Mouse (Mus musculus) lung, postnatal 36 days (tissue): ENCODE results near the gene Tctn3.
"Not testable (repeated sequence)": the region's sequence is repeated elsewhere in the genome, so short reads cannot be mapped to it uniquely, and the experiment has no call there.

Experiments
- DNase-seq: peaks from one replicate; pipeline ENCODE4 v3.0.0; 2022; ENCODE audit warnings: mixed read lengths

The Tctn3 gene

DNA sequence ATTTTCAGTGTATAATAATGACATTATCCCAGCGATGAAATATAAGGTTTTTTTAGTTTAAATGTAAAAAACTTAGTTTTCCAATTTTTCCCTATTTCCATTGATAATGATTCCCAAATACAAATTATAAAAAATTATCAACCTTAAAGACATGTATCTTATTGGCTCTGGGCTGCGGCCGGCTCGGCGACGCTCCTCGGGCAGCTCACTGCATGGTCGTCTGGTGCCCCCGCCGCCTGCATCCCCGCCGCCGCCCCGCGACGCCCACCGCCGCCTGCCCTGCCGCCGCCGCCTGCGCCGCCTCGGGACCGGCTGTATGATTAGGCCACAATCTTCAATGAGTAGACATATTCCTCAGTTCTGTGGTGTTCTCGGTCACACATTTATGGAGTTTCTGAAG lies 9.6 kb upstream of the Tctn3 start:
- DNase-seq = not testable (repeated sequence)

DNA sequence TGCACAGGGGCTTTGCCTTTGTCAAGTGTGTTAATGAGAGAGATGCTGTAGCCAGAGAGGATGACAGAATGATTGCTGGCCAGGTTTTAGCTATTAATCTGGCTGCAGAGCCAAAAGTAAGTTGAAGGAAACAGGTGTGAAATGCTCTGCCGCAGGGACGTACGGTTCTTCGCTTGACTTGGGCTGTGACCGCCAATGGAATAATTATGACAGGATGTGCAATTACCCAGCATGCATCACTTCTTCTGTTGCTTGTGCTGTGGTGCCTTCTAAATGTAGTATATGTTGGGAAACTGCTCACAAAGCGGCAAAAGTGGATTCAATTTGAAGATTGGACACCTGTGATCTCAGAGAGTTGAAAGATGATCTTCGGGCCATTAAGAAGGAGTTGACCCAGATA lies 4.0 kb upstream of the Tctn3 start:
- DNase-seq = no peak

DNA sequence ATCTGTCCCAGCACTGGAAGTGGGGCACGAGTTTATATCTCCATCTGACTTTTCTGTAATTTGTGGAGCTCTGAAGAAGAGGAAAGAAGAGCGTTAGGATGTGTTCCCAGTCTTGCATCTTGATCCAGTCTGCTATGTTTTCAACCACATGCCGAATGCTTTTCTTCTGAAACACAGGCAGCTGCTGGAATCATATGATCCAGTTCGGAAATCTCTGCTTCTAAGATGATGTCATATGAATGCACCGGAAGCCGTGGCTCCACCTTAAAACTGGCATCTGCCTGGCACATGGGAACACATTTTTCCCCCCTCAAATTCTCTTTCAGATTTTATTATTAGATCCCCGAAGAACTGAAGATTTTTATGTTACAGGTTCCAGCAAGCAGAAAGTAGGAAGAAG lies 2.8 kb upstream of the Tctn3 start:
- no peak for DNase-seq

DNA sequence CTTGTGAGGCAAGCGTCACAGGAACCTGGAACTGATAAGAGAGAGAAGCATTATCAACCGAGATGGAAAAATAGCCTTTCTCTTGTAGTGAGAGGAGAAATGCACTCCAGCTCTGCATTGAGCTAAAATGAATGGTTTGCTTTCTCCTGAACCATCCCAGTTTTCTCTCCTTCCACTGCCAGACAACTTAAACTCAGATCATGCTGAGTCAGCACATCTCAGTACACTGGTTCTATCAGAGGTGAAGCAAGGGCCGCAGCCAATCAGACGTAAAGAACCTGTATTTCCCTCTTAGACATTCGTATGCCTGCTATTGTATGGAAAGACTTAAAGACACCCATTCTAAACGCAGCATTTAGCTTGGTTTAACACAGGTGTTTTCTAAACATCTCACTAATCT lies 4.4 kb downstream of the Tctn3 start:
- no peak for DNase-seq

DNA sequence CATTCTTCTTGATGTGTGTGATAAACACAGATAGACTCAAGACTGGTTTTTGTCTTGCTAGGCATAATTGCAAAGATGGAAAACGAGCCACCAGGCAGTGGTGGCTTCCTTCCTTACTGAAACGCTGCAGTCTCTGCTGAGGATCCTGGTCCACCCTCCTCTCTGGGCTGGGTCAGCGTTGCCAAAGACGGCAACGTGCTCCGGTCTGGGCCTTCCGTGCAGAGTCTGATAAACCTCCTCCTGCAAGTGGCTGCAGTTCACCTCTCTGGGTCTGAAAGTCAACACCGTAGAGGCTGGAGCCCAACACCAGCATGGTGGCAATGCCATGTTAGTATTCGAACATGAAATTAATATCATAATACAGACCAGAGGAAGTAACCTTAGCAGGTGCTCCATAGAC lies 6.8 kb downstream of the Tctn3 start:
- no peak for DNase-seq

DNA sequence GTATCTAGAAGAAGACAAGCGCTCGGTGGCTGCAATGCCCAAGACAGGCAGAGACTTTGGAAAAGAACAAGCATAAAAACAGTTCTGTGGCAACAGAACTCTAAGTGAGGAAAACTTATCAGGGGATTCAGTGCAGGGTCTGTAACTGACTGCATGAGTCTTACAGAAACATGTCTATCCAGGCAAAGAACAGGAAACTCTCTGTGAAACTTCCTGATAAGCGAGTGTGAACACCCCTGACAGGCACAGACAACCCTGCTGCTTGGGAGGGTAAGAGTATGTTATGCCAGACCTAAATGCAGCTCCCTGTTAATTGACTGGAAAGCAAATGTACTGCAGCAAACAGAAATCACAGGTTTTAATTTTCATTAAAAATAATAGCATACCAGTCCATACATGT lies 10.2 kb downstream of the Tctn3 start:
- DNase-seq = no peak

DNA sequence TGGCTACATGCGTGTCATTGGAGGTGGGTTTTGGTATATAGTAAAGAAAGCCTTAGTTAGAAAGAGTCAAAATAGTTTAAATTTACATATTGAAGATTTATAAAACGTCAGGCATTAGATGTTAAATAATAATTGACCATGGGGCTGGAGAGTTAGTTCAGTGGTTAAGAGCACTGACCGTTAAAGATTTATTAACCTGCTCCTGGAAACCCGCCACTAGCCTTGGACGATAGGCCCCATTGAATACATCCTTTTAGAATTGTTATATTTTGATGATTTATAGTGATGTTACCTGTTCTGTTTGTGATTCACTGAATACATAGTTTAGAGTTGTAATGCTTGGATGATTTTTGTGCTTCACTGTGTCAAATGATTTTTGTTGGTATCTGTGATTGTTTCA lies 11.2 kb downstream of the Tctn3 start:
- not testable (repeated sequence) for DNase-seq

DNA sequence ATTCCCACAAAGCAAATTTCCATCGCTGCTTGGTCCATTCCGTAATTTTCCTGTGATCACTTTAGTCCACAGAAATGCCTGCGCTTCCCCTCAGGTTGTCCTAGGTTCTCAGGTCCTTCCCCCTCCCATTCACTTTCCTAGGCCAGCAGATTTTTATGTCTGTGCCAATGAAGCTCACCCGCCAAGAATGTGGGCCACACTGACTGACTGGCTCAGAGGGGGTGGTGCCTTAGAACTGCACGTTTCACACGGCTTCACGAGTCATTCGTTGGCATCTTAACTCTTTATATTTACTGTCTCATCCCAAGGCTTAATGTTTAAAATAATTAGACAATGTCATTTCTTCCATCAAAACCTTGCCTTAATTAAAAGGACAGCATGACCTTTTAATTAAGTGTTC lies 16.2 kb downstream of the Tctn3 start:
- DNase-seq = no peak

DNA sequence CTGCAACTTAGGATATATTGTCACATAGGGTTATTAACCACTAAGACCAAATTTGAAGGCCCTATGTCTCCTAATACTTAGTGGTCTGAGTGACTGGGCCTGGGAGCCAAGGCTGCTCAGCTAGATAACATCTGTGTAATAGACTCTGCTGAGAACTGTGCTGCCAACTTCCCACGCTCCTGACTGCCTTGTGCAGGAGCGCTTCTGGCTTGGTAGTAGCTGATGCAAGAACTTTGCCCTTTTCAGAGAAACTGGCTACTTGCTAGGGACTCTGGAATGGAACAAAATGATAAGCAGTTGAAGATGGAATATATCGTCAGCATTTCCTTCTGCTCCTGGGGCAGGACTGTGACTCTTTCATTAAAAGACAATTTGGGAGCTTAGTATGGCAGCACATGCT lies 16.8 kb downstream of the Tctn3 start:
- DNase-seq = no peak

DNA sequence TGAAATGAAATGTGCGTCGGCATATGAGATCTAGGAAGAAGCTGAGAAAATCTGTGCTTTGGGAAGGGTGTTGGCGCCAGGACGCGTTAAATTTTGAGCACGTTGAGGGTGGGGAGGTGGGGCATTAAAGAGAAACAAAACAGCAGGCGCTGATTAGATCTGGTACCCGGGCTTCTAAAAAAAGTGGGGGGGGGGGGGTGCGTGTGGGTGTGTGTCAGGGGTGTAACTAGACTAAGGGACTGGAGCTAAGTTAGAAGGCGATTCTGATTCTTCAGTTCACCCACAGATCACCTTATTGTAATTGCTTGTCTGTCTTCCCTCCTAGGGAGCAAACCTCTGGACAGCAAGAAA lies 22.5 kb downstream of the Tctn3 start:
- peak; percentile 4 for DNase-seq

DNA sequence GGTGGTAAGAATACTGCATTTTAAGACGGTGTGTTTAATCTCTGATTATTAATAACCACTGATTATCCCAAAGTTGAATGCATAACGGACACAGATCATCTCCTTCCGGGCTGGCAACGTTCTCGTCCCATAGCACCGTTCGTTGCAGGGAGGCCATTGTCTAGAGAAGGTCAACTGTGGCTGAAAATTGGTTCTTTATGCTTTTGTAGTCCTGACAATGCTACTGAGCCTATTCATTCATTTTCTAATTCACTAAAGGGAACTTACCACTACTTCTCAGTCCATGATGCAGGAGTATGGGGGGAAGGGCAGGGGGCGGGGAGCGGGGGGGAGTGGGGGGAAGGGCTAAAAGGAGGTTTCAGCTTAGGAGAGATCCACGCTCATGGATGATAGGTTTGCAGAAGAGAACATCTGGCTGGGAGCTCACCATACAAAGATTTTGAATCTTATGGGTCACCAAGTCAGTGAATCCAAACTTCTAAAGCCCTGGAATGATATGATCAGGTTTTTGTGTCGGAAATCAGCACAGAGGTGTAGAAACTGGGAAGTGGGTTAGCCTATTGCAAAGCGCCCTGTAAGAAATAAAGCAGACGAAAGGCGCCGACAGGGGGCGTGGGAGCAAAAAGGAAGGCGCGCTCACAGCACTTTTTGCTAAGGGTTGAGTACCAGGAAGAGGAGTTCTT lies 23.0 kb downstream of the Tctn3 start:
- DNase-seq = peak; percentile 97

DNA sequence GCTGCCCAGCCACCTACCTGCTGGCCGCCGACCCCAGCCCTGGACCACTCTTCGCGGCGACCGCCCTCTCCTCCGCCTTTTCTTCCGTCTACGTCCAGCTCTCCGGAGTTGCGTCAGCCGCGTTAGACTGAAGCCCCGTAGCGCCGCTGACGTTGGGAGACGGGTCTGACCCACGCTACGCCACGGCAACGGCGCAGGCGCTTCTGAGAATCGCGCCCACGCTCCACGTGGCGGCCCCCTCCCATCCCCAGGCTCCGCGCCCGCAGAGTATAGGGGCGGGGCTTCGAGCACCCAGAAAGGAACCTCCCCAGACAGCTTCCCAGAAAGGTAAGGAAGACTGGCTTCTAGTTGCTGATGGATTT lies 23.8 kb downstream of the Tctn3 start, which contains the start of gene Aldh18a1:
TSS of gene Aldh18a1 (minus strand) at position 171 of the 362 bp plus-strand sequence.
- peak; percentile 95 for DNase-seq

DNA sequence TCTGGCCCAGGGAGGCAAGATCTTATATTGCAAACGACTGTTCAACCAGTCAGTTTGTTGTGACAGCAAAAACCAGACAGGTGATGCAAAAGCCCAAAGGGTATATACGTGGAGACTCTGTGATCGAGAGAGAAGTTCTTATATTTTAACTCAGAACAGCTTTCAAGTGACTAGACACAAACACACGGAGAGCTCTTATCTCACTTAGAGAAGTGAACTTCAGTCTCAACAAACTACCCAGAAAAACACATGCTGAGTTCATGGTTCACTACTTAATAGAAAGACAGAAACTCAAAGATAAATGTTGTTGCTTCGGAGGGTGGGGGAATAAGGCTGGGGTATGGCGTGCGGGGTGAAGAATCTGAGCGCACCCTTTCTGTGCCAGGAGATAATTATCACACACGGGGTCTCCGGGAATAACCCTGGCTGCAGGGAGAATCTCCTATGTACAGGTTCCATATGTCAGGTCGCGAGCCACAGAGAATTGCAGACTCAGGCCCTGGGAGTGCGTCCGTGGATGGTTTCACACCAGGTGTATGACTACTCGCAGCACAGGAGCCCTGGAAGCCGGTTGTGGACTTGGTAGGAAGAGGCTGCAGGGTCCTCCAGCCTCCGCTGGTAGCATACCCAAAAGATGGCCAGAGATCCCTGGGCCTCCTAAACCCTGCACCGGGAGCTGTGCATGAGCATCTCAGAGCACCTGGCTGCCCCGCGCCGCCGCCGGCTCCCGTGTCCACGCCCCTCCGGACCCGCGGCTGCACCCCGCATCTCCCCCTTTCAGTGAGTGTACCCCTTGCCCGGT lies 24.3 kb downstream of the Tctn3 start:
- no peak for DNase-seq

DNA sequence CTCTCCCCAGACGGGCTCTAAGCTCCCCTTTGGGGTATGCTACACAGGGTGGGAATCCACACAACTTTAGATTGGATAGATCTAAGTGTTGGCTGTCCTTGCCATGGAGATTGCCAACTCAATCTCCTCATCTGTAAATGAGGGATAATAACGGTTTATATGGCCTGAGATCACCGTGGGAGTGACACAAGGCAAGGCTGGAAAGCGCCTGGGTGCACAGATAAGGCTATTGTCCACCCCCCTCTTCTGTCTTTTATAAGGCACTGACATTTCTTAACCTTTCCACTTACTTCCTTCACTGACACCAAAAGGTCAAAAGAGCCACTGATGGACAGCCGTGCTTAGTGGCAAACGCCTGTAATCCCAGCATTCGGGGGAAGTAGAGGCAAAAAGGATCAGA lies 25.1 kb downstream of the Tctn3 start:
- no peak for DNase-seq

DNA sequence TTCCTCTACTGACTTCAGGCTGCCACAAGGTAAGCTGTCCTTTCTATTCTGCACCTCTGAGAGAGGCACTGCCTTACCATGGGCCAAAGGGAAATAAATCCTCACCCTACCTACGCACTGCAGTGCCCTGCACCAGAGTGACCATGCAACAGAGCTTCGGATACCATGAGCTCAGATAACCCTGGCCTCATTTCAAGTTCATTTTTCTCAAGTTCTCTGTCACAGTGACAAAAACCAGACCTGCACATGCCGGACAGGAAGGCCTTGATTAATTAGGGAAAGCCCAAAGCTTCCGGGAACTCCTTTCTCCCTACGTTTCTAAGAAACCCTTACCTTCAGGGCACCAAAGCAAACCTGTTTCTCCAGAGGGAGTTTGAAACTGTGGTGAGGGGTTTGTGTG lies 30.4 kb downstream of the Tctn3 start:
- no peak for DNase-seq

DNA sequence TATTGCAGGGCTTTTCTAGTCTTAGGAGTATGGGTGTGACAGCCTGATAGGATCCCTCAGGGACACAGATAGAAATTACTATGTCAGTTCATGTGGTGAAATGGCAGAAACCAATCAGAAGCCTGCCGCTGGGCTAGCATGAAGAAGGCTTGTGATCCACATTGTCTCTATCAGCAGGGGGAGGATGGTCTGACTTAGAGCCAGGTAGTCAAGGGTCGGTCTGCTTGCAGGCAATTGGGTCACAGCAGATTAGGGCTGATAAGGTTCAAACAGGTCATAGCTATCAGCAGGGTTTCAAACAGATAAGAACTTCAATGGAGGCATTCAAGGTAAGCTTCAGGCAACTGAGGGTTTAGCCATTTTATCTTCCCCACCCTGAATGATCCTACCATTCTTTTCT lies 31.1 kb downstream of the Tctn3 start:
- DNase-seq = no peak

DNA sequence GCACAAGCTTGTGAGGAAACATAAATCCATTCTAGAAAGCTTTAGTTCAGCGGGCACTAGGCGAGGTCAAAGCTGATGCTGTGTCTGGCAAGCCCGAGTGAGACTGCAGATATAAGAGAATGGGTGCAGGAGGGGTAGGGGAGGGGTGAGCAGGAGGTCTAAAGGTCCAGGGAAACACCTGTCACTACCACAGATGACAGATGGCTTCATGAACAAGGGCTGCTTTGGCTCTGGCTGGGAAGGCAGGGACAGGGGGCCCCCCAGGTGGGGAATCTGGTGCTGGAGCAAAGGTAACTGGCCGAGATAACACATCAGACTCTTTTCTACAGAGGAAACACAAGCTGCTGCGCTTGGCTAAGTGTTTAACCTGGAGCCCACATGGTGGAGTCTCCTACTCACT lies 36.6 kb downstream of the Tctn3 start:
- no peak for DNase-seq

DNA sequence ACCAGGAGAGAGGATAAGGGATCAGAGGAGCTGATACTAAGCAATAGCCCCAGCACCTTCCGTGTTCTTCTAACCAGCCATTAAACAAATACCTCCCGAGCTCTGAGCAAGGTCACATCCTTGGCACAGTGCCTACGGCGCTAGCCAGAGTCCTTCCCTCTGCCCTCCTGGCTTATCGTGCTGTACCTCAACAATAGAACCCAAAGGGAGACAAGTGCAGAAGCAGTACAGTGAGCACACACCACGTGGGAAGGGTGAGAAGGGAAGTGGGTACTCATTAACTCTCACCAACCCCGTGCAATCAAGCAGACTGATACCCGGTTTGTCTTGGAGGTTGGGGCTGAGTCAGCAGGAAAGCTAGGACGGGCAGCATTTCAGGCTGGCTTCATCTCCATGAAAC lies 41.3 kb downstream of the Tctn3 start:
- no peak for DNase-seq

DNA sequence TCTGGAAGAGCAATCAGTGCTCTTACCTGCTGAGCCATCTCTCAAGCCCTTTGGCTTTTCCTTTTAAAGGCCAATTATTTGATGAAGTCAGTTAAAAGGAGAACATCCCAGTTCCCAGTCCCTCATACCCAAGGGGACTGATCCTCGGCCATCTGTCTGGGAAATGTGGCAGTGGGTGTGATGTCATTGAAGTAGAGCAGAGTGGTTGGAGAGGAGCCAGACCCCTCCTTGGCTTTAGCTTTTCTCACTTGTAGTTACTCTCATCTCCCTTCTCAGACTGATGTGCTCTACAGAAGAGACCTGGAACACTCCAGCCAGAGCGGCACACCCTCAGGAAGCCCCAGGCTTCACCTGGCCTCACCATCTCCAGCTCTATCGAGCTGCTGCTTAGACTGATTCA lies 44.4 kb downstream of the Tctn3 start:
- DNase-seq = no peak

DNA sequence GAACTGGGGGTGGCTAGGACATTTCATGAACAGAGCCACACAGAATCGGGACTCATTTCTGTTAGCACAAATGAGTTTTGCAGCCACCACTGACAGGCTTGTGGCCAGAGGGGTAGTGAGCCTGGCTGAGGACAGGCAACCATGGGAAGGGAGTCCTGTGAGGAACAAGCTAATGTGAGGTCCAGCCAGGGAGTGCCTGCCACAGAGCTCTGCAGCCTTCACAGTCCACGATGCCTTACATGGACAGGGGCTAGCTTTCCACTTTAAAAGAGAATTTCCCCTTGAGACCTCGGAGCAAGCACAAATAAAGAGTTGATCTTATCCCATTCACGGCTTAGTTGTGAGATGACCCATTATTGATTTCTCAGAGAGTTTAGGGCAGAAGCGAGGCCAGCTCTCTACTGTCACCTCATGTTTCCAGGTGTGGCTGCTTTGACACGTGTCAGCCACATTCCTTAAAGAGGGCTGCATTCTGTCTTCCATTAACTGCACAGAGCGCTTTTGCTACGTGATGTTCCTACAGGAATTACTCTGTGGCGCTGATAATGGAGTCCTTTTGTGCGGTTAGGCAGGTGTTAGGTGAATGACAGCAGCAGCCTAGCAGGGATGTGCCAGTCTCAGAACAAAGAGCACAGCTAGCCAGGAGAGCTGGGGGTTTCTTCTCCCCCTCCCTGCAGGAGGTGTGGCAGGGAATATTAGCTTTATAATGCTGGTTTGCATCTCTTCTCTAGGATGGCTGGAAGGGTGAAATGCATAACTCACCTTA lies 48.0 kb downstream of the Tctn3 start:
- DNase-seq = no peak

DNA sequence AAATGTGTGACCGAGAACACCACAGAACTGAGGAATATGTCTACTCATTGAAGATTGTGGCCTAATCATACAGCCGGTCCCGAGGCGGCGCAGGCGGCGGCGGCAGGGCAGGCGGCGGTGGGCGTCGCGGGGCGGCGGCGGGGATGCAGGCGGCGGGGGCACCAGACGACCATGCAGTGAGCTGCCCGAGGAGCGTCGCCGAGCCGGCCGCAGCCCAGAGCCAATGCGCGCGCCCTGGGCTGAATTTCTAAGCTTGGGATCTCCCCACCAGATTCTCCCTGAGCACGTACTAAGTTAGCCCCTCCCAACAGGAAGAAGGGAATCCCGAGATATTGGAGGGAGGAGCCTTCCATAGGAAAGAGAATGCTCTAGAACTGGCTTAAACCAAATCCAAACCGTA lies 50.5 kb downstream of the Tctn3 start:
- not testable (repeated sequence) for DNase-seq

DNA sequence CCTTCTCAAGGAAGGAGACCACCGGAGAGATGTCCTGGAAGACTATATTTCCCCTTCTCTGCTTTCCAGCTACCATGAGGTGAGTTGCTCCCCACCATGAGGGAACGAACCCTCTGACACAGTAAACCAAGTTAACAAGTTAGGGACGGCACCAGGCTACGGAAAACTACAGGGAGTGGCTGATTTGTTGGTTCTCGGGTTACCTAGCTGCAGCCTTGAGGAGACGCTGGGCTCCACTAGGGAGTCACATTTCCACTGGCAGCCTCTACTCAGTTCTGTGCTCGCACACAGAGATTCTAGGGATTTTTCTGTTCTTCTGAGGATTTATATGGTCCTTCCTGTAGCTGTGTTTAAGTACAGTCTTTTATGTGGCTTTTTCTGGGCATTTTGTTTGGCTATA lies 56.0 kb downstream of the Tctn3 start:
- DNase-seq = no peak

DNA sequence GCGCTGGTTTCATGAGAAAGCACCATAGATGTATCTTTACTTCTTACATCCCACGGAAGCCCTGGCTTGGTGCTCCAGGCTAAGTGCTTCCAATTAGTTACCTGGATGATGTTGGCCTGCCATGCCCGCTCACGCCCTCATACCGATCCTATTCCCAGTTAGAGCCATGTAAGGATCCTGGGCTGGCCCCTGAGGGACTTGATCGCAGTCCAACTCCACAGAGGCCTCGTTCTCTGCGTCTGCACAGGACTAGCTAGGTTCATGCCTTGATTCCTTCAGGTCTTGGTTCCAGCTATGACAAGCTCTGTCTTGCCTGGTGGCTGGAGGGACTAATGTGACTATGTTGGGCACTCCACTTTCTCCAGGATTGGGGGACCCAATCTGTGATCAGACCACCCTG lies 56.9 kb downstream of the Tctn3 start:
- no peak for DNase-seq

DNA sequence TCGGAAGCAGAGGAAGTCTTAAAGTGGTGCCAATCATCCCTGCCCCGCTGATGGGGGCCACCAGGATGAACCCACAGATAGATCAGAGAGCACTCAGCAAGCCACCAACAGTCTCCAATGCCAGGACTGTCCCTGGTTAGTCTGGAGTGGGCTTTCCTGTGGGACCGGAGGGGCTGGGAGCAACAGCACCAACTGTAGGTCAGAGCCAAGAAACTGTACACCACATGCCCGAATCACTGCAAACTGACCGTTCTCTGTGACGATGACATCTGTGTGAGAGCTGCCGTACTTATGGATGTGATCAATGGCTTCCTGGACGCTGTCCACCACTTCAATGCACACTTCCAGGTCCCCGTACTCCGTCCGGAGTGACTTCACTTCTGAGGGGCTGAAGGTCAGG lies 57.7 kb downstream of the Tctn3 start:
- no peak for DNase-seq
